Mouse (Mus musculus) G1E-ER4 (cell line): Measurements from ENCODE around the gene Ap3m1. TPM values are rescaled to one million over a fixed set of nuclear protein-coding genes. Genes with fewer than 3 reads are reported as not detected.

ENCODE experiments used
- GATA1 ChIP-seq: IDR thresholded peaks from one replicate; pipeline ENCODE4 v1.8.0; 2012; ENCODE audit warnings: low read length, inconsistent platforms
- polyA plus RNA-seq: library from polyadenylated mRNA; stranded (reverse); fragments of >175 nt; gene quantifications from 2 replicates; pipeline ENCODE4 v1.2.3, GENCODE M21; 2012

Gene Ap3m1
- polyA plus RNA-seq, 1 experiment: 6.0 TPM

GRCm38 (mm10) chr14:21047840-21048239 lies 4.5 kb downstream of the Ap3m1 start:
- TF ChIP-seq GATA1: no peak

DNA sequence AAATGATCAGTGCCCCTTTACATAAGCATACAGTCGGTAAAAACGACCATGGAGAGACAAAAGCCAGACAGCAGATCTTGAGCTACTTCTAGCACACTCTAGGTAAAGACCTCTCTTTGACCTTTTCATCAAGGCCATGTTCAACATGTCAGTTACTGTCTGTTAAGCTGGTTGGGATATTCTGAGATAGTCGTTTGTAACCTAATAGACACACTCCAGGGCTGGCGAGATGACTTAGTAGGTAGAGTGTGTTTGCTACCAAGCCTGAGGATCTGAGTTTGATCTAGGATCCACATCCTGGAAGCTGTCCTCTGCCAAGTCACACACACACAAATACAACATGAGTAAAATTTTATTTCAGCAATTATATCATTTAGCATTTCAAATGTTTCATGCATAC lies 12.7 kb downstream of the Ap3m1 start:
- no peak for TF ChIP-seq GATA1

GRCm38 (mm10) chr14:21039077-21039476 lies 13.2 kb downstream of the Ap3m1 start:
- no peak for TF ChIP-seq GATA1

- TF ChIP-seq GATA1: no peak
These were observed 17.5 kb downstream of the Ap3m1 start for GRCm38 (mm10) chr14:21034791-21035190.

- no peak for TF ChIP-seq GATA1
These were observed 18.0 kb downstream of the Ap3m1 start for GRCm38 (mm10) chr14:21034271-21034670.

- no peak for TF ChIP-seq GATA1
These were observed 20.4 kb downstream of the Ap3m1 start for GRCm38 (mm10) chr14:21031783-21032511.

DNA sequence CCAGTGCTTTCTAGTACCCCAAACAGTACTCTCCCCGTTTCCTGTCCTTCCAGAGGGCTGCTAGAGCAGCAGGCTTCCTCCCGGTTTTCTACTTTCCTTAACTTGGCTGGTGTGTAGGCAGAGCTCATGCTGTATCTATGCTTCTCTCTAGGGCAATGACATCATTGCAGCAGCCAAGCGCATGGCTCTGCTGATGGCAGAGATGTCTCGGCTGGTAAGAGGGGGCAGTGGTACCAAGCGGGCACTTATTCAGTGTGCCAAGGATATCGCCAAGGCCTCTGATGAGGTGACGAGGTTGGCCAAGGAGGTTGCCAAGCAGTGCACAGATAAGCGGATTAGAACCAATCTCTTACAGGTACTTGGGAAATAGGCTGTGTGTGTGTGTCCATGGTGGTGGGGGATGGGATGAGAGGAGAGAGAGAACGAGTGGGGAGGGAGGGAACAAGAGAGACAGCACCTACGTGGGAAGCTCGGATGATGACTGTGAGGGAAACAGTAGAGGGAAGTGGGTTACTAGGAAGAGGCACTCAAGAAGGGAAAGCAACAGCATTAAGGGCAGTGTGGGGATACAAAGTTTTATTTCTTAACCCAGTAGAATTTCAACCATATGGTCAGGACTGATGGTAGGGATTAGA lies 23.2 kb downstream of the Ap3m1 start:
- TF ChIP-seq GATA1: no peak

DNA sequence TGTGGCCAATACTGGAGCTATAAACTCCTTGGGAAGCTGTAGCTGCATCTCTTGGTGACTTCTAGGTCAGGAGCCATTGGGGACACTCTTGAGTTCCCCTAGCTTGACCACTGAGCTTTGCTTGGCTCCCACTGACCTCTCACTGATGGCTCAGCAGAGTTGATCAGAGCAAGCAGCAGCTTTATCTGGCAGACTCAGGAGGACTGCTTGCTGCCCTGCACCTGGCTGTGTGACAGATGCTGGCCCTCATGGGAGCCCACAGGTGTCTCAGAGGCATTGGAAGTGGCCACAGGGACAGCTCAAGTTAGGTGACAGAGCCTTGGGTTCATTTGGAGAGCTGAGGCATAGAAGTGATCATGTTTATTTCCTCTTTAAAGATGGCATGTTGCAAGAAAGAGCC lies 24.8 kb downstream of the Ap3m1 start:
- TF ChIP-seq GATA1: no peak

- TF ChIP-seq GATA1: no peak
These were observed 31.9 kb downstream of the Ap3m1 start for GRCm38 (mm10) chr14:21020435-21020834.

DNA sequence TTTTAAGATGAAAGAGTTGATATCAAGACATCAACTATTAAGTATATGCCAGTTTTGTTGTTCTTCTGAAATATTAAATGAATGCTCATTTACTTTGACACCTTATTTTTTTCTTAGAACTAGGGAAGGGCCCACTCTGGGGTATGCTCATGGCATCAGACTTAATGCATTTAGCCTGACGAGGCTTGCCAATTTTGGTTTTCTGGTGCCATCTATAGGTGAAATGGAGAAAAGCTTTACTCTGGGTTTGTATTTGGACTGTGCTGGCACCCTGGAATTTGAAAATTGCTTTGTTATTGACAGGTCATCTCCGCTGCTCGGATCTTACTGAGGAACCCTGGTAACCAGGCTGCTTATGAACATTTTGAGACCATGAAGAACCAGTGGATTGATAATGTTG lies 33.3 kb downstream of the Ap3m1 start:
- TF ChIP-seq GATA1: no peak

- no peak for TF ChIP-seq GATA1
These were observed 34.4 kb downstream of the Ap3m1 start for GRCm38 (mm10) chr14:21017871-21018270.

GRCm38 (mm10) chr14:21013800-21014334 lies 38.4 kb downstream of the Ap3m1 start:
- TF ChIP-seq GATA1: no peak

DNA sequence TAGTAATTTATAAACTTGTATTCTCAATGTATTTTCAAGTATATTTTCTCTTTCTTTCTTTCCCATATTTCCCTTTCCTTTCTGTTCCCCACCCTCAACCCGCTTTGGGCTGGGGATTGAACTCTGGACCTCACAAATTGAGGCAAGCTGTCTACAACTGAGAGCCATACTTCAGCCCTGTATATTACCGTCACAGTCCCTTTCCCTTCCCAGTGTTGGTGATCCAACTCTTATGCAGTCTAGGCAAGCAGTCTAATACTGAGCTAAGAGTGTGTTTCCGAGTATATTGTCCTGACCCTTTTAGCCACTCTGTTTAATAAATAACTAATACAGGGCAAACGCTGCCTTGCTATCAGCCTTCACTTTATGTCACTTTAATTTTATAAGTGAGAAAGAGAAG lies 52.7 kb downstream of the Ap3m1 start:
- TF ChIP-seq GATA1: no peak

- no peak for TF ChIP-seq GATA1
These were observed 54.8 kb downstream of the Ap3m1 start for GRCm38 (mm10) chr14:20997548-20997947.

DNA sequence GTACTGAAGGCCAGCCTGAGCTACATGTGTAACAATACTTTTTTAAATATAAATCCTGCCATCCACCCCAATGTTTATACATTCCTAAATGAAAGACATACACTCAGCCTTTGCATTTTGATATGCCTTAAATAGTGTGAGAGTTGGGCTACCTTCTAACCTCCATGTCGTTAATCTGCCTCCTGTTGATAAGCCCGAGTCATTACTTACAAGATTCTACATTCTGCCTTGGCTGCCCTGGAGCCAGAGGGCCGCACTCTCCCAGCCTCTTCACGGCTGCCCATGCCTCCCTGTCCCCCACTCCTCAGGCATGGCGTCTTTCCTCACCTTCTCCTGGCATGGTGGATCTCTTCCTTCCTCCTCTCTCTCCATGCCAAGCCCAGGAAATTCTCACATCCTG lies 55.9 kb downstream of the Ap3m1 start:
- no peak for TF ChIP-seq GATA1

DNA sequence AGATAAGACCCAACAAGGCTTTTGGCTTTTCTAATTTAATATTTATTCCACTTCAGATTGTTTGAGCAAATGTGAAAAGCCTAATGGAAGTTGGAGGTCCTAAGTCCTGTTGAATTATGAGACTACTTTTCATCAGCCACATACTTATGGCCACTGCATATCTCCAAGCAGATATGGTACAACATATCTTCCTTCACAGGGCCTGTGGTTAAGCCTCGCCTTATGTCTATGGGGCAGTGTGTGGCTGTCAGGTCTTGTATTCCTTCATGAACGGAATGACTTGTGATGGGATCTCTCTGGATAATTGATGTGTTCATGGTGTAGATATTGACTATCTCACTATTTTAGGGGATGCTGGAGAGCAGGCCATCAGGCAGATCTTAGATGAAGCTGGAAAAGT lies 56.8 kb downstream of the Ap3m1 start:
- TF ChIP-seq GATA1: no peak

GRCm38 (mm10) chr14:20994475-20994874 lies 57.8 kb downstream of the Ap3m1 start:
- no peak for TF ChIP-seq GATA1

- no peak for TF ChIP-seq GATA1
These were observed 59.1 kb downstream of the Ap3m1 start for GRCm38 (mm10) chr14:20993067-20993691.
